Mouse (Mus musculus) adrenal gland, postnatal 4 days (tissue): Measurements from ENCODE around the gene Trabd2b. TPM values are rescaled to one million over a fixed set of nuclear protein-coding genes. Genes with fewer than 3 reads are reported as not detected.
A peak's percentile ranks its signal among the peaks of the same experiment; 100 is the strongest.

Source experiments
- DNase-seq, 2 experiments: peaks; one replicate each; pipeline ENCODE4 v3.0.0; 2021 to 2022; ENCODE audit warnings: low spot score in 2 of 2, mixed read lengths in 2 of 2
- total RNA-seq, 2 experiments: library from RNA; stranded (reverse); gene quantifications; 2 replicates each; pipeline ENCODE4 v1.2.3; 2021

The Trabd2b gene
- total RNA-seq, 2 experiments from 2014 or later, result 1.9 to 7.2 TPM

- DNase-seq, result no peak
Observed at GRCm38 (mm10) chr4:114637120-114637519, 230.6 kb downstream of the Trabd2b start.

- DNase-seq, result no peak
Observed at GRCm38 (mm10) chr4:114642469-114642868, 235.9 kb downstream of the Trabd2b start.

- DNase-seq, result no peak
Observed at GRCm38 (mm10) chr4:114643679-114644208, 237.2 kb downstream of the Trabd2b start.

GRCm38 (mm10) chr4:114645341-114645740 is 238.8 kb downstream of the Trabd2b start:
- DNase-seq, result no peak

GRCm38 (mm10) chr4:114646825-114647681 is 240.5 kb downstream of the Trabd2b start:
- no peak for DNase-seq

GRCm38 (mm10) chr4:114647689-114648088 is 241.2 kb downstream of the Trabd2b start:
- DNase-seq, result peak; percentile 33 to 42

GRCm38 (mm10) chr4:114648532-114649074 is 242.1 kb downstream of the Trabd2b start:
- no peak for DNase-seq

GRCm38 (mm10) chr4:114650551-114650950 is 244.0 kb downstream of the Trabd2b start:
- no peak for DNase-seq

GRCm38 (mm10) chr4:114651007-114651406 is 244.5 kb downstream of the Trabd2b start:
- DNase-seq, result no peak

GRCm38 (mm10) chr4:114651606-114652005 is 245.1 kb downstream of the Trabd2b start:
- no peak for DNase-seq

GRCm38 (mm10) chr4:114652400-114652799 is 245.9 kb downstream of the Trabd2b start:
- DNase-seq, result no peak

GRCm38 (mm10) chr4:114657933-114658332 is 251.4 kb downstream of the Trabd2b start:
- DNase-seq, result no peak

GRCm38 (mm10) chr4:114659876-114660275 is 253.4 kb downstream of the Trabd2b start:
- DNase-seq, result no peak

- DNase-seq, result no peak
Observed at GRCm38 (mm10) chr4:114664063-114665036, 257.8 kb downstream of the Trabd2b start.

Other genes starting within 250 kb of the Trabd2b start
- gene Skint11, start 243.3 kb upstream of the Trabd2b start, total RNA-seq, result not detected